Mouse (Mus musculus) megakaryocyte, embryonic 14.5 days (primary cell): ENCODE measurements at regions not wholly inside any gene's neighbourhood (a gene's known extent, or its start where the extent isn't known, plus 50 kb on each side); places are given as distances from the start of the nearest gene placed in this dataset.

Experiments
- FLI1 ChIP-seq: IDR thresholded peaks from 2 replicates; pipeline ENCODE4 v1.6.1; 2012; ENCODE audit warnings: low read length, inconsistent platforms, mixed read lengths
- GATA1 ChIP-seq: IDR thresholded peaks from 3 replicates; pipeline ENCODE4 v1.6.1; 2012; ENCODE audit warnings: mixed read lengths, low read length, inconsistent platforms, borderline replicate concordance

- TF ChIP-seq GATA1 (no peak), FLI1 (no peak)
These were observed 53.0 kb upstream of the Shb start for GRCm38 (mm10) chr4:45585188-45585820.
